Mouse (Mus musculus) spleen, postnatal 0 days (tissue): ENCODE results near the gene Gpr160. TPM values are rescaled to one million over a fixed set of nuclear protein-coding genes. Genes with fewer than 3 reads are reported as not detected.

Source experiments
- polyA plus RNA-seq: library from polyadenylated mRNA; unstranded; fragments of >200 nt; fragmentation: Nextera tagmentation; extraction: Ambion mirVana; gene quantifications from 2 replicates; pipeline ENCODE4 v1.2.1, GENCODE M21; 2015

Gene Gpr160
- 6.2 and 11.1 TPM in 2 replicates for polyA plus RNA-seq

DNA sequence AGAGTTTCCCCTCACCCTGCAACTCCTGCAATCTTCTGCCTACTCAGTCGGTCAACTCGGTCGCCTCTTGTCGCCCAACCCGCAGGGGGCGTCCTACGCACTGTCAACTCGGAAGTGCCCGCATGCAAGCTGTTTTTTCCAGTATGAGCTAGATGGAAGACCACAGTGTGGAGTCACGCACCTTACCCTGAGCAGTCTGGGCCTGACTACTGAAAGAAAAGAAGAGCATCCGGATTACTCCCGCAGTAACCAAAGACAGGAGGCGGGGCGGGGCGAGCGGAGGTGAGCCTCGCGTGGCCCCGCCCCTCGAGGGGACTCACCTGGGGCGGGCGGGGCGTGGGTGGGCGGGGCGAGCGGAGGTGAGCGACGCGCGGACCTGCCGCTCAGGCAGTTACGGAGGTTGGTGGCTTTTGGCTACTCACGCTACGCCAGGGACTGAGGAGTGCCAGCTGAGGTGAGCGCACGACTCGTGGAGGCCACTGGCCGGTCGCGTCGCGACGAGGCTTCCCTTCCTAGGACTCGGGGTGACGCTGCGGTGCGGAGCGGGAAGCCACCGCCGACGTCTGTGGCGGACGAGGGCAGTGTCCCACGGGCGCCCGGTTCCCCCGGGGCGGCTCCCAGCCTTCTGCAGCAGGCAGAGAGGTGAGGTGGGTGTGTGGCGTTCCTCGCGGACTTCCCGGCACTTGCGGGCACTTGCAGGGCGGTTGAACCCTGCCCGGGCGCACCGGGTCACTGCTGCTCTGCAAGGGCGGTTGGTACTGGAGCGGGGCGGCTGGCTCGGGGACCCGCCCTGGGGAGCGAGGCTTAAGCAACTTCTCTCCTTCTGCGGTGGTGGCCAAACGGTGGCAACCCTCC is at the start of gene Gpr160:
TSS of gene Gpr160 (plus strand) at position 347 of the 855 bp plus-strand sequence.

Other genes with a start within 250 kb of the Gpr160 start
- gene Lrriq4, start 211.4 kb upstream of the Gpr160 start, polyA plus RNA-seq = not detected in 2 replicates
- gene Lrrc34, start 208.1 kb upstream of the Gpr160 start, polyA plus RNA-seq = 0.20 and 0.33 TPM in 2 replicates
- not detected in 2 replicates for gene Lrrc31, start 156.1 kb upstream of the Gpr160 start, polyA plus RNA-seq
- gene Samd7, start 109.7 kb upstream of the Gpr160 start, polyA plus RNA-seq = 0.04 and 0.07 TPM in 2 replicates
- gene Sec62, start 63.1 kb upstream of the Gpr160 start, polyA plus RNA-seq = 96.5 and 100 TPM in 2 replicates
- gene Phc3, start 113.5 kb downstream of the Gpr160 start, polyA plus RNA-seq = 3.7 and 3.9 TPM in 2 replicates
- 5.5 and 6.5 TPM in 2 replicates for gene Prkci, start 139.8 kb downstream of the Gpr160 start, polyA plus RNA-seq
- gene Skil, start 239.1 kb downstream of the Gpr160 start, polyA plus RNA-seq = 6.3 and 8.4 TPM in 2 replicates